Mouse (Mus musculus): Measurements from ENCODE around the gene Olfr328. TPM values are rescaled to one million over a fixed set of nuclear protein-coding genes. Genes with fewer than 3 reads are reported as not detected.
"Not testable (repeated sequence)": the region's sequence is repeated elsewhere in the genome, so short reads cannot be mapped to it uniquely, and the experiment has no call there.

Gene Olfr328
- not detected for total RNA-seq (2021)
- long read RNA-seq, experiment 1 = 0 reads
- long read RNA-seq, experiment 2 = 0 reads

GRCm38 (mm10) chr11:58555536-58555935 lies at the start of gene Olfr328:
Gene Olfr328, minus strand, starts transcription at chr11:58555636.
- no peak for TF ChIP-seq CTCF (IDR thresholded peaks at IDR 0.05)
- intact Hi-C loops (cut with DNase I) = no loop called here
- Histone ChIP-seq H3K4me3 (no peak within 1 kb of the TSS), H3K27ac (no peak within 1 kb of the TSS)
- DNase-seq = no peak

- intact Hi-C loops (cut with DNase I) = no loop called here
- DNase-seq = no peak
- Histone ChIP-seq H3K4me3 (no peak overlapping the region), H3K27ac (no peak overlapping the region)
- TF ChIP-seq CTCF (IDR thresholded peaks at IDR 0.05) = no peak
Observed at GRCm38 (mm10) chr11:58605228-58605627, 49.8 kb upstream of the Olfr328 start.

GRCm38 (mm10) chr11:58604688-58605087 lies 49.3 kb upstream of the Olfr328 start:
- DNase-seq = no peak
- no peak overlapping the region for H3K27ac ChIP-seq
- no peak for TF ChIP-seq CTCF (IDR thresholded peaks at IDR 0.05)
- H3K4me3 ChIP-seq = no peak overlapping the region
- intact Hi-C loops (cut with DNase I) = no loop called here

- DNase-seq = no peak
- H3K4me3 ChIP-seq = no peak overlapping the region
- TF ChIP-seq CTCF (IDR thresholded peaks at IDR 0.05) = no peak
- H3K27ac ChIP-seq = no peak overlapping the region
- intact Hi-C loops (cut with DNase I) = no loop called here
Observed at GRCm38 (mm10) chr11:58602800-58603560, 47.5 kb upstream of the Olfr328 start.

GRCm38 (mm10) chr11:58602062-58602461 lies 46.6 kb upstream of the Olfr328 start:
- no peak overlapping the region for H3K27ac ChIP-seq
- TF ChIP-seq CTCF (IDR thresholded peaks at IDR 0.05) = no peak
- no peak overlapping the region for H3K4me3 ChIP-seq
- intact Hi-C loops (cut with DNase I) = no loop called here
- DNase-seq = no peak

- Histone ChIP-seq H3K4me3 (no peak overlapping the region), H3K27ac (no peak overlapping the region)
- no peak for TF ChIP-seq CTCF (IDR thresholded peaks at IDR 0.05)
- intact Hi-C loops (cut with DNase I) = no loop called here
- no peak for DNase-seq
Observed at GRCm38 (mm10) chr11:58597837-58598236, 42.4 kb upstream of the Olfr328 start.

GRCm38 (mm10) chr11:58594814-58595213 lies 39.4 kb upstream of the Olfr328 start, which contains the start of gene Olfr324:
Gene Olfr324, plus strand, starts transcription at chr11:58595114.
- no peak within 1 kb of the TSS for H3K4me3 ChIP-seq
- no peak for TF ChIP-seq CTCF (IDR thresholded peaks at IDR 0.05)
- no peak within 1 kb of the TSS for H3K27ac ChIP-seq
- intact Hi-C loops (cut with DNase I) = no loop called here
- no peak for DNase-seq

GRCm38 (mm10) chr11:58588620-58589250 lies 33.3 kb upstream of the Olfr328 start:
- H3K4me3 ChIP-seq = no peak overlapping the region
- no peak overlapping the region for H3K27ac ChIP-seq
- intact Hi-C loops (cut with DNase I) = loop anchor here (5.0 kb wide), 2 partner anchors 186 to 351 kb away; no protein-coding TSS in a partner anchor
- no peak for TF ChIP-seq CTCF (IDR thresholded peaks at IDR 0.05)
- DNase-seq = no peak

GRCm38 (mm10) chr11:58587898-58588348 lies 32.5 kb upstream of the Olfr328 start:
- Histone ChIP-seq H3K27ac (no peak overlapping the region), H3K4me3 (no peak overlapping the region)
- intact Hi-C loops (cut with DNase I) = loop anchor here (5.0 kb wide), 2 partner anchors 186 to 351 kb away; no protein-coding TSS in a partner anchor
- TF ChIP-seq CTCF (IDR thresholded peaks at IDR 0.05) = peak; percentile 81
- peak; percentile 39 for DNase-seq

- TF ChIP-seq CTCF (IDR thresholded peaks at IDR 0.05) = no peak
- Histone ChIP-seq H3K4me3 (no peak overlapping the region), H3K27ac (no peak overlapping the region)
- DNase-seq = no peak
- intact Hi-C loops (cut with DNase I) = no loop called here
Observed at GRCm38 (mm10) chr11:58578636-58579035, 23.2 kb upstream of the Olfr328 start.

GRCm38 (mm10) chr11:58577430-58577829 lies 22.0 kb upstream of the Olfr328 start, which contains the start of gene Olfr325:
Gene Olfr325, plus strand, starts transcription at chr11:58577730.
- Histone ChIP-seq H3K27ac (no peak within 1 kb of the TSS), H3K4me3 (no peak within 1 kb of the TSS)
- intact Hi-C loops (cut with DNase I) = no loop called here
- no peak for TF ChIP-seq CTCF (IDR thresholded peaks at IDR 0.05)
- no peak for DNase-seq

- no peak within 1 kb of the TSS for H3K4me3 ChIP-seq
- DNase-seq = peak; percentile 56
- TF ChIP-seq CTCF (IDR thresholded peaks at IDR 0.05) = no peak
- no peak within 1 kb of the TSS for H3K27ac ChIP-seq
- intact Hi-C loops (cut with DNase I) = no loop called here
Observed at GRCm38 (mm10) chr11:58570405-58570804, 15.0 kb upstream of the Olfr328 start, which contains the start of gene Olfr224. Gene Olfr224, minus strand, starts transcription at chr11:58570553.

- no peak for TF ChIP-seq CTCF (IDR thresholded peaks at IDR 0.05)
- Histone ChIP-seq H3K4me3 (no peak within 1 kb of the TSS), H3K27ac (no peak within 1 kb of the TSS)
- intact Hi-C loops (cut with DNase I) = no loop called here
- peak; percentile 30 for DNase-seq
Observed at GRCm38 (mm10) chr11:58546322-58546721, 9.1 kb downstream of the Olfr328 start, which contains the start of gene Olfr329-ps. Gene Olfr329-ps, minus strand, starts transcription at chr11:58546422.

- H3K27ac ChIP-seq; H3K4me3 ChIP-seq; intact Hi-C loops (cut with DNase I); DNase-seq: not testable (repeated sequence)
Observed at GRCm38 (mm10) chr11:58534736-58535135, 20.7 kb downstream of the Olfr328 start, which contains the start of gene Olfr330. Gene Olfr330, minus strand, starts transcription at chr11:58534836.

GRCm38 (mm10) chr11:58519756-58520155 lies 35.7 kb downstream of the Olfr328 start:
- intact Hi-C loops (cut with DNase I); H3K4me3 ChIP-seq; H3K27ac ChIP-seq: not testable (repeated sequence)
- DNase-seq = peak; percentile 36

GRCm38 (mm10) chr11:58518916-58519315 lies 36.5 kb downstream of the Olfr328 start:
- H3K27ac ChIP-seq; H3K4me3 ChIP-seq; intact Hi-C loops (cut with DNase I): not testable (repeated sequence)

GRCm38 (mm10) chr11:58509058-58509457 lies 46.4 kb downstream of the Olfr328 start:
- H3K4me3 ChIP-seq; H3K27ac ChIP-seq; DNase-seq; intact Hi-C loops (cut with DNase I): not testable (repeated sequence)

More at GRCm38 (mm10) chr11:58518916-58519315, 36.5 kb downstream of the Olfr328 start:
- peak; percentile 72 for DNase-seq

Data from gastrocnemius, adult 2 months (tissue).